Mouse (Mus musculus): ENCODE measurements around the gene S100a5.

S100a5 gene

DNA sequence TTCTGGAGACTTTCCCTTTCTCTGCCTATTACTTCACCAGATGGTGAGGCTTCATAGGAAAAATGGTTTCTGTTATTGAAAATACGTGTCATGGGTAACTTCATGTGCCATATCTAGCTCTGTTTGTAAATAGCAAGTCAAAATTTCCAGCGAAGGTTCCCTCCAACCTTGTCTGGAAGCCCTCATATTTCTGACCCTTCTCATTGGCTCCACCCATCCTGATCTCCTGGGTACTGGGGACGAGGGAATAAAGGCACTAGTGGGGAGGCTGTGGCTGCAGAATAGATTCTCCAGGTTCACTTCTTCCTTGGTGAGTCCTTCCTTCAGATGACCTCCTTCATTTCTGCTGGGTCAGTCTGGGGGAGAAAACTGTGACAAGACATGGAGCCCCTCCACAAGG is at the start of gene S100a5:
Gene S100a5, plus strand, starts transcription at position 301 of the 400 bp plus-strand sequence.
- DNase-seq (ENCODE audit: low read depth, low spot score): no peak

GRCm38 (mm10) chr3:90560008-90560628 is 48.2 kb upstream of the S100a5 start, which contains the start of gene S100a3:
S100a3 (plus strand) TSS chr3:90560578.
- no peak for DNase-seq (ENCODE audit: low read depth, low spot score)

DNA sequence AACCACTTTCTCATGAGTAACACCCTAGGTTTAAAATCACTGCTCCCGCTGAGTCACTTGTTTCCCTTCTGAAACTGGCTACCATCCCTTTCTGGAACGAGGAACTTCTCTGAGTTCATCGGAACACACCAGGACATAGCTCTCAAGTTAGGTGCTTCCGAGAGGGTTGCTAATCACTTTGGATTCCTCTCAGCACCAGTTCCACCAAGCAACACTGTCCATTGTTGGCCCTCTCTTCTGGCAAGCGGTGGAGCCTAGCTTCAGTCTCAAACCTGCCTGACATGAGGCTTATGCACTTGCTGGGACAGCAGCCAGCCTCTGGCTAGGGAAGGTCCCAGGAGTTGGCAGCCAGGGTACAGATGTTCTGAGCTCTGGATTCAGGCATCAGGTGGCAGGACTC is 33.6 kb upstream of the S100a5 start:
- DNase-seq (ENCODE audit: low read depth, low spot score): no peak

- DNase-seq (ENCODE audit: low read depth, low spot score): no peak
These were observed 33.0 kb upstream of the S100a5 start for GRCm38 (mm10) chr3:90575320-90575719.

DNA sequence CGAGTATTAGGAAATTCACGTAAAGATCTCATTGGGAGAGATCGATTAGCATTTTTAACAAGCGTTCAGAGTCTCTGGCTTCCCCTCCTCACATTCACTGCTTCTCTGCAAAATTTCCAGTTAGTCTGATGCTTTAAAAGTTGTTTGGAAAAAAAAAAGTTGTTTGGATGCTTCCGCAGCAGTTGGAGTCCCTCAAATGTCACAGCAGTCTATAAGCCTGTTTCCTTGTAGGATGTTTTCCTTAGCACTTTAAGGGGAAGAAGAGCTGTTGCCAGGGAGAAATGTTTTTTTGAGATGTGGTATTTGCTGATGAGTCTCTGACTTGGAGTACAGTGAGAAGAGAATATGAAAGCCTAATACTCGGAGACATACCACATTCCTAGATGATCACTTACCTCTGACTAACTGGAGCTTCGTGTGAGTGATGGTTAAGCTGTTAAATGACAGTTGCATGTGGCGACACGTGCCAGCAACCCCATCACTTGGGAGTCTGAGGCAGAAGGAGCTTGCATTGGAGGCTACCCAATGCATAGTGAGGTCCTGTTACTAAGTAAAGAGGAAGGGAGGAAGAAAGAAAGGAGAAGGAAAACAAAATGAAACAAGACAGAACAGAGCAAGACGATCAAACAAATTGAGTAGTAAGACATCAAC is 31.8 kb upstream of the S100a5 start:
- no peak for DNase-seq (ENCODE audit: low read depth, low spot score)

- no peak for DNase-seq (ENCODE audit: low read depth, low spot score)
These were observed 28.9 kb upstream of the S100a5 start for GRCm38 (mm10) chr3:90579433-90579832.

DNA sequence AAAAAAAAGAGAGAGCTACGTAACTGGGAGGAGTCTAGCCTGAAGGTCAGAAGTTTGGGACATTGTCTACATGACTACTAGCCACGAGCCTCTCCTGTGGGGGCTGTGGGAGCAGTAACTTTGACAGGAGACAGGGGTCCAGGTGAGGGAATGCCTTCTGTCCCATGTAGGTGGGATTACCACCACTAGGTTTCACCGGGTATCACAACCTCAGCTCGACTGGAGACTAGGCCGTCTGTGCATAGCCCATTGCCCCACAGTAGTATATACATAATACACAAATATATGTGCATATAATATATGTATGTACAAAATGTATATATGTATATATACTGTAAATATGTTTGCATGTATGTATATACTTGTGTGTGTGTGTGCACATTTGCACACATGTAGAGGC is 27.2 kb upstream of the S100a5 start:
- no peak for DNase-seq (ENCODE audit: low read depth, low spot score)

DNA sequence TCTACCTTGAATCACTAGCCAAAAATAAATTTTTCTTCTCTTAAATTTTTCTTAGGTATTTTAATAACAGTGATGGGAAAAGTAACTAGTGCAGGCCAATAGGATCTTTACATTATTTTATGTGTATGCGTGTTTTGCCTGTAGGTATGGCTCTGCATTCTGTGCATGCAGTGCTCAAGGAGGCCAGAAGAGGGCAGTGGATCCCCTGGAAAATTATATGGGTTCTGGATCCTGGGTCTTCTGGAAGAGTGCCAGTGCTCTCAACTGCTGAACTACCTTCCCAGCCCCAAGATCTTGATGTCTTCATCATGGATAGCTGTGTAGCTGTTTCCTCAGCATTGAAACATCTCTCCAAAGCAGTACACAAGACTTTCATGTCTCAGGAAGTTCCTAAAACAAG is 26.2 kb upstream of the S100a5 start:
- no peak for DNase-seq (ENCODE audit: low read depth, low spot score)

GRCm38 (mm10) chr3:90582556-90582955 is 25.8 kb upstream of the S100a5 start:
- no peak for DNase-seq (ENCODE audit: low read depth, low spot score)

GRCm38 (mm10) chr3:90583893-90584292 is 24.4 kb upstream of the S100a5 start:
- DNase-seq (ENCODE audit: low read depth, low spot score): no peak

DNA sequence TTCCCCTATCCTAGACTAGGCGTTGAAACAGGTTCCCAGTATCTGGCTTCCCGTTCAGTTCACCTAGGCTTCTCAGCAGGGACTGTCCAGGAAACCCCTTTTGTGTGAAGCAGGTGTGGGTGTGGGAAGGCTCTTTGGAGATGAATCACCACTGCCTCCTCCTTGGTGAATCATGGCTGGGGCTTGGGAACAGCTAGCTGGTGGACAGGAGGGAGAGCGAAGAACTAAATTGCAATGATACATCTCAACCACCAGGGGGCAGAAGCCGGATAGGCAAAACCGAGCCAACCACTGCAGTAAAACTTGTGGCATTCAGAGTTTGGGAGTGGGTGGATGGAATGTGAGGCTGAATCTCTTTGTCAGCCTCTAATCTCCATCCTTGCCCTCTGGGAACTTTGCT is 22.7 kb upstream of the S100a5 start:
- peak; percentile 36 for DNase-seq (ENCODE audit: low read depth, low spot score)

DNA sequence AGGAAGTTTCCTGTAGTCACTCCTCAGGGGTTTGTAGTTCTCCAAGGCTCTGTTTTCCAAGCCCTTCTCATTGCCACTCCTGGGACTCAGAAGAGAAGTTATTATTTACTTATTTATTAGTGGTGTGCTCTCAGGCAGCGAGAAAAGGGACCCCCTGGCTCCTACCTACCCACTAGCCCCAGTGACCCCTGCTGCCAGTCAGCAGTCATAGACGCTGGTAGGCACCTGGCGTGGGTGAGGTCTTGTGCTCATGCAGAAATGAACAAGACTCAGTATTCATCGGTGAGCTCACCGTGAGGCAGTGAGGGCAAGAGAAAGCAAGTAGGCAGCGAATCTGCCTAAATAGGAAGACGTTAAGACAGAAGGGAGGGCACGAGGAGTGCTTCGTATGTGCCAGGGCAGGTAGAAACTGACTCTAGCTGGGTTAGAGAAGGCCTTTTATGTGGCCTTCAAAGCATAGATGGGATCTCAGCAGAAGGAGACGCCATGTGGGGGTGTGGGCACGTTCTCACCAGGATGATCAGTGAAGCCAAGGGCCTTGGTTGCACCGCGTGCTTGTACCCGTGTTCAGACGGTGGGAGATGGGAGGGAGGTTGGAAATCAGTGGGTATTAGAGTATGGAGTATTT is 22.2 kb upstream of the S100a5 start:
- no peak for DNase-seq (ENCODE audit: low read depth, low spot score)

DNA sequence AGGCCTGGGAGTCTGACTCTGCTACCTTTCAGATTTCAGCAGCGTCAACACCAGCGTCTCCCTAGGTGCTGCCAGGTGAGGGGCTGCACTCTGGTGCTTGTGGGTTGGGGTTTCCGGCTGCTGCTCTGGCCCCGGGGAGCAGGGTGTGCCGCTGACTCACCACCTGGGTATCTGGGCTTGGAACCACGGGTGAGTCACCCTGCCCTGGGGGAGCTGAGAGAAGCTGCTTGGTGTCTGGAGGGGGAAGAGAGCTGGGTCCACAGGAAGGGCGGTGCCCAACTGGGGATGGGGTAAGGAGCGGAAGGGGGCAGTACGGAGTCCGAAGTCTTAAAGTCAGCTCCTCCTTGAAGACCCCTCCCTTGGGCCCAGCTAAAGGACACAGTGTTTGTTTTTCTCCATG is 21.4 kb upstream of the S100a5 start:
- DNase-seq (ENCODE audit: low read depth, low spot score): no peak

GRCm38 (mm10) chr3:90587361-90588101 is 20.8 kb upstream of the S100a5 start:
- DNase-seq (ENCODE audit: low read depth, low spot score): no peak

- no peak for DNase-seq (ENCODE audit: low read depth, low spot score)
These were observed 18.9 kb upstream of the S100a5 start for GRCm38 (mm10) chr3:90589390-90589789.

DNA sequence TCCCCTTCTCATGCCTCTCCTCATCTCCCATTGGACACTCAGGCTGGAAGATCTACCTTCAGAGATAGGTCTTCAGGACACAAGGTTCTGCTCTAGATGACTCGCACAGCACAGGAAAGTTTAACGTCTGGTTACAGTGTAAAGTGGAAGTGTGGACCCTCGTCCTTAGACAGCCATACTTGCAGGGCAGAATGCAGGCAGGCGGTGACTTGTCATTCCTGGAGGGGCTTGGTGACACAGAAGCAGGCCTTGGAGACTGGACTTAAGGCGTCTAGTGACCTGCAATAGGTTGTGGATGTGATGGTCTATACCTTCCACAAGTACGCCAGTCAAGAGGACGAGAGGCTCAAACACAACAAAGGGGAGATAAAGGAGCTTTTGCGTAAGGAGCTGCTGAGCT is 18.4 kb upstream of the S100a5 start, which contains the start of gene S100a2:
Gene S100a2, plus strand, starts transcription at position 301 of the 400 bp plus-strand sequence.
- no peak for DNase-seq (ENCODE audit: low read depth, low spot score)

DNA sequence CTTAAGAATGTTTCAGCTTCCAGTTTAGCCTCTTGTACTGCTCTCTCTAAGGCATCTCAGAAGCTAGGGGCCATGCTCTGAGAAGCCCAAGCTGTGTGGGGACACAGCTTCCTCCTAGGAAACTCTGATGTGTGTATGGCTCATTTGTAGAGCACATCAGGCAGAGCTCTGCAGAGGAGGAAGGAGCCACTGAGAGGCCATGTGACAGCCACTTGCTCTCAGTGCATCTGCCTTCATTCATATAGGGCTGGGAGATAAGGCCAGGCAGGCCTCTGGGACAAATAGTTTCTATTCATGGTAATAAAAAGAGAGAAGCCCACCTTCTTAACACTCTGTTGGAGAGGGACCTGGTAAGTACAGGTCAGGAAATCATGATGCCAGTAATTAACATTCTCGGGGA is 13.9 kb upstream of the S100a5 start:
- no peak for DNase-seq (ENCODE audit: low read depth, low spot score)

DNA sequence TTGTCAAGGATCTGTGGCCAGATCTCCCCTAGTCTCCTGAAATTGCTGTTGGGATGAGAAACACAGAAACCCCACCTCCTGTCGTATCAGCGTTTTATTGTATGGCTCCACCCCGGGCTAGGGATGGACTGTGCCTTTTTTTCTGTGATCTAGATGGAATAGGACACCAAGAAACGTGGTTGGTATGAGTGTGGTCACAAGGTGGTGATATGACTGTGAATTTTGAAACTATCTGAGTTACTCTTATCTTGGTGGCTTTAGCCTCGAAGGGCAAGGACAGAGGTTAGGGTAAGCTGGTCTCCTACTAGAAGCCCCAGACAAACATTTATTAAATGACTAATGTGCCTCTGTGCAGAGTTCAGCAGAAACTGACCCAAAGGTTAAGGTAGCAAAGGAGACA is 12.8 kb upstream of the S100a5 start:
- no peak for DNase-seq (ENCODE audit: low read depth, low spot score)

GRCm38 (mm10) chr3:90596810-90597209 is 11.5 kb upstream of the S100a5 start:
- DNase-seq (ENCODE audit: low read depth, low spot score): no peak

- DNase-seq (ENCODE audit: low read depth, low spot score): no peak
These were observed 10.6 kb upstream of the S100a5 start for GRCm38 (mm10) chr3:90597736-90598135.

- DNase-seq (ENCODE audit: low read depth, low spot score): no peak
These were observed 10.1 kb upstream of the S100a5 start for GRCm38 (mm10) chr3:90598212-90598611.

DNA sequence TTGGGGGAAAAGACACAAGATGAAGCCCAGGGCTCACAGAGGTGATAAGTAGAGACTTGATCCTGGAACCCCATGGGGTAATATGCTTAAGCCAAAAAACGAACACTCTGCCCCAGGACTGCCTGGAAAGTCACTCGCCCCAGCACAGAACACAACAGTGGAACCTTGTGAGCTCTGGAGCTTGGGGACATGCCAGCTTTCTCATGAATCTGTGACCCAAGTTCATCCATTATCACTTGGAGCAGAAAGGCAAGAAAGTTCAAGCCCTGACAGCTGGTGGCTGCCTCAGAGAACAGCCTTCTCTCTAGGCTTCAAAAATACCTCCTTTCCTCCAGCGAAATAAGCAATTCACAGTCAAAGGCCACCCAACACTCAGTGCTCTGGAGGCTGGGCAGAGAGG is 8.9 kb upstream of the S100a5 start:
- DNase-seq (ENCODE audit: low read depth, low spot score): no peak
